Mouse (Mus musculus): ENCODE measurements around the gene Olfr721-ps1. TPM values are rescaled to one million over a fixed set of nuclear protein-coding genes. Genes with fewer than 3 reads are reported as not detected.

Olfr721-ps1 gene
- total RNA-seq (2023) = not detected

DNA sequence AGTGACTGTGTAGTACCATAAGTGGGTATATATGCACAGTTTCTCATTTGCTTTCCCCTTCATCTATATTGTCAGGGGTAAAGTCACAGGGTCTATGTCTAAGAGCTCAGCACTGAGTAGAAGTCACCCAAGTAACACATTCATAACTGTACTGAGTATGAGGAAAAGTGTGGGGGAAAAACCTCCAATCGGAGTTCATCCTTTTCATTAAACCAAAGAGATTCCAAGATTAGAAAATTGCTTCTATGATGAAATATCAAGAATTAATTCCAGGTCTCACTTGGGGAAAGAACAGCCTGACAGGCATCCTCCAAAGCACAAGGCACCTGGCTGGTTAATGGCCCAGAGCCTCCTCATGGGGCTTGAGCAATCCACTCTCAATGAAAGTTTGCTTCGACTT is at the start of gene Olfr721-ps1:
TSS of gene Olfr721-ps1 (plus strand) at position 301 of the 400 bp plus-strand sequence.

Other genes with a start within 250 kb of the Olfr721-ps1 start
- gene Olfr720, start 214.5 kb upstream of the Olfr721-ps1 start, total RNA-seq (2023) = not detected
- gene Olfr31, start 78.5 kb upstream of the Olfr721-ps1 start, total RNA-seq (2023) = not detected
- 9.3 TPM for gene Il3ra, start 55.0 kb upstream of the Olfr721-ps1 start, total RNA-seq (2023)

Measured in CD8-positive naive resting alpha-beta T cell, adult 57 days (primary cell).